Mouse (Mus musculus): ENCODE results near the gene Syvn1. TPM values are rescaled to one million over a fixed set of nuclear protein-coding genes. Genes with fewer than 3 reads are reported as not detected.
A peak's percentile ranks its signal among the peaks of the same experiment; 100 is the strongest.

Gene Syvn1
- polyA plus RNA-seq, 1 experiment from 2014 or later = 34.9 TPM

- under 1% methylated on average over 46 of the region's 58 CpGs for WGBS
These were observed 38.3 kb downstream of the Syvn1 start, which contains the start of the genes Zfpl1 and Cdca5 for GRCm38 (mm10) chr19:6084478-6085248. Gene Zfpl1, minus strand, starts transcription at chr19:6084956. Gene Cdca5, plus strand, starts transcription at chr19:6084983.

GRCm38 (mm10) chr19:6085417-6085879 is 39.1 kb downstream of the Syvn1 start:
- peak; percentile 71 for ATAC-seq (ENCODE audit: low read depth)
- under 1% methylated on average over 17 of the region's 17 CpGs for WGBS
- Histone ChIP-seq H3K4me3 (ENCODE audit: low read depth, low read length) (peak overlapping the region; percentile 73), H3K27ac (replicated peaks; ENCODE audit: low read depth, low read length) (peak overlapping the region; percentile 57), H3K4me1 (ENCODE audit: control insufficient read depth, insufficient read depth, low read length) (peaks cover 6% of the 10 kb centered on the region), H3K9me3 (ENCODE audit: control insufficient read depth, low read length) (no peaks in the 10 kb centered on the region), H3K4me2 (ENCODE audit: low read depth, low read length) (peak overlapping the region; percentile 88), H3K36me3 (ENCODE audit: control insufficient read depth, insufficient read depth, low read length) (peaks cover 44% of the 10 kb centered on the region), H3K27me3 (replicated peaks; ENCODE audit: control insufficient read depth, insufficient read depth, low read length) (no peaks in the 10 kb centered on the region), H3K9ac (ENCODE audit: low read depth, low read length) (peak overlapping the region; percentile 75)
- DNase-seq (ENCODE audit: low spot score) = peak; percentile 85

More at GRCm38 (mm10) chr19:6084478-6085248, 38.3 kb downstream of the Syvn1 start, which contains the start of the genes Zfpl1 and Cdca5:
- Histone ChIP-seq H3K27ac (replicated peaks; ENCODE audit: low read depth, low read length) (peak within 1 kb of the TSS; percentile 66), H3K4me3 (ENCODE audit: low read depth, low read length) (peak within 1 kb of the TSS; percentile 73), H3K4me2 (ENCODE audit: low read depth, low read length) (peak within 1 kb of the TSS; percentile 88), H3K36me3 (ENCODE audit: control insufficient read depth, insufficient read depth, low read length) (peaks cover 44% of the 10 kb centered on the region), H3K9me3 (ENCODE audit: control insufficient read depth, low read length) (no peaks in the 10 kb centered on the region), H3K9ac (ENCODE audit: low read depth, low read length) (peak within 1 kb of the TSS; percentile 75), H3K27me3 (replicated peaks; ENCODE audit: control insufficient read depth, insufficient read depth, low read length) (no peaks in the 10 kb centered on the region), H3K4me1 (ENCODE audit: control insufficient read depth, insufficient read depth, low read length) (peaks cover 6% of the 10 kb centered on the region)
- peak; percentile 99 for DNase-seq (ENCODE audit: low spot score)
- ATAC-seq (ENCODE audit: low read depth) = peak; percentile 91

DNA sequence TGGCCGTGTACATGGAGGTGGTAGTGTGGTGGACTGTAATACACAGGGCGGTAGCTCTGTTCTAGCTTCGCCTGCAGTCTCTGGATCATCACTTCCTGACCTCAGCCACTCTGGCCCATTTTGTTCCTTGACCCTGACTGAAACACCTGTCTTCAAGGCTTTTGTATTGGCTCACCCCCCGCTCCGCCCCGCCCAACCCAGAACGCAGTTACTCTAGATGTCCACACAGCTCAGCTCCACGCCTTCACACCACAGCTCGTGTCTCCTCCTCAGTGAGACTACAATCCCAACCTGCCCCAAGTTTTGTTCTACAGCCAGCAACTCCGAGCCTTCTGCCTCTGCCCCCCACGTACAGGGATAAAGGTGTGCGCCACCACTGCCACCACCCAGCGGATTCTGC is 42.5 kb downstream of the Syvn1 start:
- no peaks in the 10 kb centered on the region for H3K9me3 ChIP-seq (ENCODE audit: control insufficient read depth, low read length)
- H3K9ac ChIP-seq (ENCODE audit: low read depth, low read length) = no peak overlapping the region
- H3K4me3 ChIP-seq (ENCODE audit: low read depth, low read length) = no peak overlapping the region
- H3K27me3 ChIP-seq (replicated peaks; ENCODE audit: control insufficient read depth, insufficient read depth, low read length) = no peaks in the 10 kb centered on the region
- no peak overlapping the region for H3K4me2 ChIP-seq (ENCODE audit: low read depth, low read length)
- H3K27ac ChIP-seq (replicated peaks; ENCODE audit: low read depth, low read length) = no peak overlapping the region
- DNase-seq (ENCODE audit: low spot score) = no peak
- H3K4me1 ChIP-seq (ENCODE audit: control insufficient read depth, insufficient read depth, low read length) = peaks cover 3% of the 10 kb centered on the region
- WGBS = 93% methylated on average over 12 of the region's 13 CpGs
- H3K36me3 ChIP-seq (ENCODE audit: control insufficient read depth, insufficient read depth, low read length) = peaks cover 49% of the 10 kb centered on the region
- no peak for ATAC-seq (ENCODE audit: low read depth)

- Histone ChIP-seq H3K36me3 (ENCODE audit: control insufficient read depth, insufficient read depth, low read length) (peaks cover 45% of the 10 kb centered on the region), H3K4me1 (ENCODE audit: control insufficient read depth, insufficient read depth, low read length) (no peaks in the 10 kb centered on the region), H3K27me3 (replicated peaks; ENCODE audit: control insufficient read depth, insufficient read depth, low read length) (no peaks in the 10 kb centered on the region), H3K4me2 (ENCODE audit: low read depth, low read length) (no peak within 1 kb of the TSS), H3K9me3 (ENCODE audit: control insufficient read depth, low read length) (no peaks in the 10 kb centered on the region), H3K4me3 (ENCODE audit: low read depth, low read length) (no peak within 1 kb of the TSS), H3K9ac (ENCODE audit: low read depth, low read length) (peak within 1 kb of the TSS; percentile 19; the same call in 1 of the 2 replicates), H3K27ac (replicated peaks; ENCODE audit: low read depth, low read length) (no peak within 1 kb of the TSS)
- ATAC-seq (ENCODE audit: low read depth) (no peak), DNase-seq (ENCODE audit: low spot score) (no peak)
- 88% methylated on average over 7 of the region's 7 CpGs for WGBS
These were observed 47.7 kb downstream of the Syvn1 start, which contains the start of gene AC131692.1 for GRCm38 (mm10) chr19:6094119-6094518. Gene AC131692.1, plus strand, starts transcription at chr19:6094419.

DNA sequence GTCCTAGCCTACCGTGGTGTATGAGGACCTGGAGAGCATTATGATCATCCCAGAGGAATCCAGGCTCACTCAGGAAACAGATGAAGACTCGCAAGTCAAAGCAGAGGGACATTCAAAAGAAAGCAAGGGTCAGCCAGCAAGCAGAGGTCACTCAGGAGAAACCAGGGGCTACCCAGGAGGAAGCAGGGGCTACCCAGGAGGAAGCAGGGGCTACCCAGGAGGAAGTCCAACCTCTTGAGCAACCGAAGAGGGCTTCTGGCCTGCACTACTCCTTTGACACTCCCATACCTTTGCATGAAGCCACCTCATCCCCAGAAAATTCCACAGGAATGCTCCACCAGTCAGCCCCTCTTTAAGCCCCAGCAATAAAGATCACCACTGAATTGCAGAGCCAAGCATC is 51.5 kb downstream of the Syvn1 start:
- H3K27ac ChIP-seq (replicated peaks; ENCODE audit: low read depth, low read length) = no peak overlapping the region
- H3K9me3 ChIP-seq (ENCODE audit: control insufficient read depth, low read length) = no peaks in the 10 kb centered on the region
- DNase-seq (ENCODE audit: low spot score) (no peak), ATAC-seq (ENCODE audit: low read depth) (no peak)
- WGBS = 85% methylated on average over 3 of the region's 3 CpGs
- H3K4me1 ChIP-seq (ENCODE audit: control insufficient read depth, insufficient read depth, low read length) = no peaks in the 10 kb centered on the region
- H3K27me3 ChIP-seq (replicated peaks; ENCODE audit: control insufficient read depth, insufficient read depth, low read length) = no peaks in the 10 kb centered on the region
- no peak overlapping the region for H3K4me3 ChIP-seq (ENCODE audit: low read depth, low read length)
- H3K9ac ChIP-seq (ENCODE audit: low read depth, low read length) = no peak overlapping the region
- peaks cover 13% of the 10 kb centered on the region; the same call in 1 of the 2 replicates for H3K36me3 ChIP-seq (ENCODE audit: control insufficient read depth, insufficient read depth, low read length)
- H3K4me2 ChIP-seq (ENCODE audit: low read depth, low read length) = no peak overlapping the region

DNA sequence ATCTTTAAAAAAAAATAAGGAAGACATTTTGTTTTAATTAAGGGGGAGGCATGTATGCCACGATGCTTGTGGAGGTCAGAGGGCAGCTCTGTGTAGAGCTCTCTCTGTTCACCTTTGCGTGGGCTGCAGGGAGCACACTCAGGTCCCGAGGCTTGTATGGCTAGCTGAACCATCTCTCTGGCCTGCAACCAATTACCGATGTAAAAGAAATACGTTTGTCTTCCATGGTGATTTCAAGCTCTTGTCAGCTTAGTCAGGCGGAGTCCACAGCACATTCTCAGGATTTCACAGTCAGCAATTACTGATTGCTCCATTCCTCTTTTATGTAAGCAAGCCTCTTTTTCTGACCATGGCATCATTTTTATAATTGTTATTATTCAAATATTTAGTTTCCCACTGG is 54.8 kb downstream of the Syvn1 start:
- no peak overlapping the region for H3K4me2 ChIP-seq (ENCODE audit: low read depth, low read length)
- H3K4me1 ChIP-seq (ENCODE audit: control insufficient read depth, insufficient read depth, low read length) = no peaks in the 10 kb centered on the region
- no peak overlapping the region for H3K27ac ChIP-seq (replicated peaks; ENCODE audit: low read depth, low read length)
- no peaks in the 10 kb centered on the region for H3K9me3 ChIP-seq (ENCODE audit: control insufficient read depth, low read length)
- DNase-seq (ENCODE audit: low spot score) (no peak), ATAC-seq (ENCODE audit: low read depth) (no peak)
- no peaks in the 10 kb centered on the region for H3K36me3 ChIP-seq (ENCODE audit: control insufficient read depth, insufficient read depth, low read length)
- 26% methylated on average over 6 of the region's 6 CpGs for WGBS
- H3K27me3 ChIP-seq (replicated peaks; ENCODE audit: control insufficient read depth, insufficient read depth, low read length) = no peaks in the 10 kb centered on the region
- H3K9ac ChIP-seq (ENCODE audit: low read depth, low read length) = peak overlapping the region; percentile 25; the same call in 1 of the 2 replicates
- no peak overlapping the region for H3K4me3 ChIP-seq (ENCODE audit: low read depth, low read length)

DNA sequence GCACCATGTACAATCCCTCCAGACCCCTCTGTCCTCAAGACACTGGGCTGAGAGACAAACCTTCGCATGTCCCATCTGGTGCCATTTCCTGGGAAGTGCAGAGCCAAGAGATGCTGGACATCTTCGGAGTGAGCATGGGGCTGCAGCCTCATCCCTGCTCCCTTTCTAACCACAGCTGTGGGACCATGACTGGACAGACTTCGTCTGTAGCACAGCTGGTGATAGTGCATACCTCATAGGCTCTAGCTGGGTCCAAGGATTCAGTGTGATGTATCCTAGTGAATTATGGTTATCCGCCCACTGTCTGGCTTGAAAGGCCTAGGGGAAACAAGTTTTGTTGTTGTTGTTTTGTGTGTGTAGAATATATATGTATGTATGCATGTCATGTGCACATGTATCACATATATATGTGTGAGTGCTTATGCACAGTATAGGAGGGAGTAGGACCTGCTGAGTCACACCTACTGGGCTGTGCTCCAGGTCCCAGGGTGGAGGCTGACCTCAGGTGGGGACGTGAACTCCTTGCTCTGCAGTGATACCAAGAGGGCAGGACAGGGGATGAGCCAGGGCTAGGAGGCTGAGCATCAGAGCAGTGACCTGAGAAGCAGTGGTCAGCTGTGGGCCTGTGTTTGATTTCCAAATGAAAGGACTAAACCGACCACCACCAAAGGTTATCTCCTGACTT is 55.9 kb downstream of the Syvn1 start:
- DNase-seq (ENCODE audit: low spot score) = no peak
- Histone ChIP-seq H3K9ac (ENCODE audit: low read depth, low read length) (no peak overlapping the region), H3K27ac (replicated peaks; ENCODE audit: low read depth, low read length) (no peak overlapping the region), H3K4me2 (ENCODE audit: low read depth, low read length) (no peak overlapping the region), H3K36me3 (ENCODE audit: control insufficient read depth, insufficient read depth, low read length) (no peaks in the 10 kb centered on the region), H3K4me1 (ENCODE audit: control insufficient read depth, insufficient read depth, low read length) (no peaks in the 10 kb centered on the region), H3K9me3 (ENCODE audit: control insufficient read depth, low read length) (no peaks in the 10 kb centered on the region), H3K27me3 (replicated peaks; ENCODE audit: control insufficient read depth, insufficient read depth, low read length) (no peaks in the 10 kb centered on the region), H3K4me3 (ENCODE audit: low read depth, low read length) (no peak overlapping the region)
- 83% methylated on average over 6 of the region's 6 CpGs for WGBS
- ATAC-seq (ENCODE audit: low read depth) = no peak

Data from embryonic facial prominence, embryonic 14.5 days (tissue).